Mouse (Mus musculus): ENCODE data around the gene Zbtb20. TPM values are rescaled to one million over a fixed set of nuclear protein-coding genes. Genes with fewer than 3 reads are reported as not detected.

Gene Zbtb20
- total RNA-seq, 1 experiment from 2014 or later, result 46.6 TPM

DNA sequence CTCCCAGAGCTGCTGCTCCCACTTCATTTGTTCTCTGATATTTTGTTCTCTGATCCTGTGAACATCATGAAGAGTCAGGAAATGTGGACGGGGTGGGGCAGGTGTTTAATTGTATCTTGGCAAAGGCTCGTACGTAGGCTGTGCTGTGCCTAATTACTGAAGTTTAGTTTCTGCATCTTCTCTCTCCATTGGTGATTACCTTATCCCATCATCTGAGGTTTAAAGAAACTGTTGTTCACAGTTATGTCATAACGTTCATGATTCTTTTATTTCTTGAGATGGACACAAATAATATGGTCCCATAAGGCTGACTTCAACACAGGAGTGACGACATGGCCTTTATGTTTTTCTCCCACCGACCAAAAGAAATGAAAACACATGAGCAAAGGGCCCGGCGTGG, 582.1 kb downstream of the Zbtb20 start:
- no peak for ATAC-seq (ENCODE audit: extremely low read depth, insufficient number of reproducible peaks, low FRiP score, poor library complexity, severe bottlenecking)

DNA sequence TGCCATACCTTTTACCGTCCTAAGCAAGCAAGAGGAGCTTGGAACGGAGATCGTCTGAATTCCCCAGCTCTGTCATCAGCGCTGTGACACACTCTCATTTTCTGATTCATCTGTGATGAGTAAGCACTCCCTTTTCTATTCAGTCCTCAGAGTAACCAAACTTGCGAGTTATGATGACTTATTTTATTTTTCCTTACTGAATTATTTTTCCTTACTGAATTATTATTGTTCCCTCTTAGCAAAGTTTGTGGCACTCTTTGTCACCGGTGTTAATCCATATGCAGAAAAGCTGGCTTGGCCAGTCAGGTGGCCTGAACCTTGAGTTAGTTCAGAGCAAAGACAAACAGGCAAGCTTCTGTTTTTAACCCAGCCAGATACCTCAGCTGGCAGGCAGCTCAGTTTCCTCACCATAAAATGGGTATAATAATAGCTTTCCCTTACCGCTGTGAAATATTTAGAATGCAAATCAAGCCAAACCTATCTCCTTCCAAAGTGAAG, 583.1 kb downstream of the Zbtb20 start:
- ATAC-seq (ENCODE audit: extremely low read depth, insufficient number of reproducible peaks, low FRiP score, poor library complexity, severe bottlenecking), result no peak

DNA sequence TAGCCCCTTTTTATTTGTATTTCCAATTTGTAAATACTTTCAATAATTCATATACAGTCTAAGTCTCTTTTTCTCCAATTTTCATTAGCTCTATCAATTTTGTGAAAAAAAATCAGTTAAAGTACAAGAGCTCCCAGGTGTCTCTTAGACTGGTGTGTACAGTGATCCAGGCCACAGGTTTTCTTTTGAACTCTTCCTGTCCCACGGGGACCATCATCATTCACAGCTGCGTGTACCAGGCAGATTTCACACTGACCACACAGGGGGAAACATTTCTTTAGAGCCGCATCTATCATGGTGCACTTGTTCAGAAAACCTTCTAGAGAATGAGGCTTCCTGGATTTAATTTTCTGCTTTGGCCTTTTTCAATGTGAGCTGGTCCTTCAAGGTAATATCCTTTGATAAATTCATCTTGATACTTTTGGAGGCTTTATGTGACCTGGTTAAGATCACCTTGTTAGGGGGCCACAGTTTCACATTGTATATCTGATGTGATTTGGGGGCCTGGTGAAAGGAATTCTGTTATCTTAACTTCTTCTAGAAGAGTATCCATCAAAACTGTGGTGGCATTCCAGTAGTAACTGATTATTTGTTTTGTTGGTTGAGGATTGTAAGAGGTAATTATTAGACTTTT, 586.2 kb downstream of the Zbtb20 start:
- no peak for ATAC-seq (ENCODE audit: extremely low read depth, insufficient number of reproducible peaks, low FRiP score, poor library complexity, severe bottlenecking)

DNA sequence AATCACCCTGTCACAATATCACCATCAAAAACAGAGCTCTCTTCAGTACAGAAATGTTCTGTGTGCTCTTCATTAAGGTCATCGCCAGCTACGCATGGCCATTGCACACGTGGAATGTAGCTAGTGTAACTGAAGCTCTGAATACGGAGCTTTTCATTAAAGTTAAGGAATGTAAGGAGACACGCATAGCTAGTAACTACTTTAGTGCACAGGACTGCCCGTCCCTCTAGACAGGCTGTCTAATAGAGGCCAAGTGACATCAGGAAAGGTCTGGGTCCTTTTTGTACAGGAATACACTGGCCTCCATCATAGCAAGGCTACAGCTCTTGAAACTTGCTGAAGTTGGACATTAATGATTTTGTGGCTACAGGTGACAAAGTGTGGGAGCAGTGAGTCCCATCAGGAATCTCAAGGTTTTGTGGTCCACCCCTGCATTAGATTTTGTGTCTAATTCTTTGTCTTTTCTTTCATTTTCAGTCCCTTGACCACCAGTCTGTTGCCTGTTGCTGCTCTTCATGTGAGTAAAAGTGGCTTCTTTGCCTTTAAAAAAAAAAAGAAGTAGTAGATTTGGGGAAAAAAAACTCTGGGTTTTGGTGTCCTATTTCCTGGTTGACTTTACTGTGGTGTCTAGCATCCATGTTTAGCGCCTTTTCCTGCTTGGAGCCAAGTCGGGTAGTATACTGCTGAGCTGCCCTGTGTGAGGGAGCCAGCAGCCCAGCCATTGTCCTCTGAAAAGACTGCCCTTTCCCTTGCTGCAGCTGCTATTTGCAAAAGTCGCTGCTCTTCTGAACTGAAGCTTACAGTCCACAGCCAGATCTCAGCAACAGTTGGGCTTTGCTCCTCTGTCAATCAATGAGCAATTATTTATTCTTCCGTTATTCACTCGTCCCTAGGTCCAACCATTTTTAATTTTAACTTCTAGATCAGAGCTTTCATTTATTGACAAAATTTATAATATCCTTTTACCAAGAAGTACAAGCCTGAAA, 587.1 kb downstream of the Zbtb20 start:
- no peak for ATAC-seq (ENCODE audit: extremely low read depth, insufficient number of reproducible peaks, low FRiP score, poor library complexity, severe bottlenecking)

DNA sequence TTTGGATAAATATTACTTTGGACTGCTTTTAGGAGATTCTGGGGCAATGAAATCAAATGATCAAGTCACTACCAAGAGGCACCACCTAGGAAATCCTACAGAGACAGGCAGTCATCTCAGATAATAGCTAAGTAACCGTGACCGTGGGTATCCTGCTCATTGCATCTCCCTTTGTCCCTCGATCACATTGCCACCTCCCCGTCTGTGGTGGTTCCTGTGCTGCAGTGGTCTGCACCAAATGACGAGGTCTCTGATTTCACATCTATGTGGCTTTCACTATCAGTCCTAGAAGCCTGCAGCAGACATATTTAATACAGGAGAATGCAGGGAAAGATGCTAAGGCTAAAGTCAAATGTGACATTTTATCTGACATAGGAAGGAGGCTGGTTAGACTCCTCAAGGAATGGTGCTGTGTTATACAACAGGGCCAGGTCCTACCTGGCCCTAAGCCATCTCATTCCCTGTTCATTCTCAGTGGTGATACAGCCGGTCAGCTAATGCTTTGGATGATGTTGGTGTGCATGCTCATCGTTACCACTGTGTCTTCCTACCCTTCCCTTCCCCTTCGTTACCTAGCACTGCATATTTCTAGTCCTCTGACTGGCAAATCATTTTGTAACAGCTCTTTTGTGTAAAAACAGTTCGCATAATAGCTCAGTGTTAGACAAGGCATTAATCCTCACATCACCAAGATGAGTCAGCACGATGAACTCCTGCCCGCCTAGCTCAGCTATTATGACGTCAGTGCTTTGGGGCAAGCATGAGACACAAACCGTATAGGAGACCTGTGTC, 588.2 kb downstream of the Zbtb20 start:
- ATAC-seq (ENCODE audit: extremely low read depth, insufficient number of reproducible peaks, low FRiP score, poor library complexity, severe bottlenecking), result no peak

DNA sequence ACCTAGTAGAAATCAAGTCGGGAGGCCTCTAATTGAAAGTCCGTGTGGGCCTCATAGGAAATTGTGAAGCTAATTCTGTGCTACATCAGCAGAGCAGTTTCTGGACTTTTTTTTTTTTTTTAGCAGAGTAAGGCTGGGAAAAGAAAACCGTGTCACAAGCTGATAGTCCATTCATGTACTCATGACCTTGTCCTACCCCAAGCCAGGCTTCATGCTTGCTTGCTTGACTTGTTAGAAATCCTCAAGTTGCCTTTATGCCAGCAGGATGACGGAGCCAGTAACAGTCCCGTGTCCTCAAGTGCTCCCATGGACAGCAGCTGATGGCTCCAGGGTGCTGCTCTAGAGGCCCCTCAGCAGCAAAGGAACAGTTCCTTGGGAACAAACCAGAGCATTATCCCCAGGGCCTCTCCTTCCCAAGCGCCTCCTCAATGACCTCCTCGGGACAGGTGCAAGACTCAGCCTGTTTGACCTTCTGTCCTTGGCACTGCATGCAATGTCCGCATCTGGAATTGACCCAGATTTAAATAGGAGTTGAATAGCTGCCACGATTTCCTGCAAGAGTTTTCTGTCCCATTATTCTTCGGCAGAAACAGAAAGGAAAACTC, 588.9 kb downstream of the Zbtb20 start:
- no peak for ATAC-seq (ENCODE audit: extremely low read depth, insufficient number of reproducible peaks, low FRiP score, poor library complexity, severe bottlenecking)

GRCm38 (mm10) chr16:43465368-43465839, 589.7 kb downstream of the Zbtb20 start:
- no peak for ATAC-seq (ENCODE audit: extremely low read depth, insufficient number of reproducible peaks, low FRiP score, poor library complexity, severe bottlenecking)

DNA sequence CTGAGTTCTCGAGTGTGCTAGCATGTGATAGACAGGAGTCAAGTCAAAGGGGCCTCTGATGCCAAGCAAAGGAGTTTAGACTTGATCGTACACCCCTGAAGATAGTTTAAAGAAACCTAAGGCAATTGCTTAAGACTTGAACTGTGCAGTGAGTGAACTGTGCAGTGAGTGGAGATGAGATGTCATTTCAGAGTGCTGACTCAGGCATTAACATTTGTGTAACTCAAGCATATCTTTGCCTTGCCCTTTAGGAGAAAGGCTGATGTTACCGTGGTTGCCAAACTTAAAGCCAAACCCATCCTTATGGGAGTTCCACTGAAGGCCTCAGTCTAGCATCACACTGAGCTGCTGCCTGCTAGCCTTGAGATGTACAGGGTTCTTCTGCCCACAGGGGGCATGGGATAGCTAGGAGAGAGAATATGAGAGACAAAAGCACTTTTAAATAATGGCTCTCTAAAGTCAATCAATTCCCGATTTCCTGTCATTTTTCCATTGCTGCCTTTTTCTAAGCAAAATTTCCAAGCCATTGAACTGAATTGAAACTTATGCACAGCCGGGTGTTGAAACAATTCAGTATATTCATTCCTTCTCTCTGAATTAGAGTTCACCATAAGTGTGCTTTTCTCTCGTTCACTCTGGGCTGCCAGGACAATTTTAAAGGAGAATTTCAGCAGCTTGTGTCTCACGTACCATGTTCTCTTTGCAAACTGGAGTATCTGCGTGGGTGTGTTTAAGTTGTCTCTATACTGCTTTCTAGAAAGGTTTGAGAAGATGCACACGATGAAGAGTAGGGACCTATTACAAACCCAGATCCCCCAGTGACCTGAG, 590.5 kb downstream of the Zbtb20 start:
- no peak for ATAC-seq (ENCODE audit: extremely low read depth, insufficient number of reproducible peaks, low FRiP score, poor library complexity, severe bottlenecking)

DNA sequence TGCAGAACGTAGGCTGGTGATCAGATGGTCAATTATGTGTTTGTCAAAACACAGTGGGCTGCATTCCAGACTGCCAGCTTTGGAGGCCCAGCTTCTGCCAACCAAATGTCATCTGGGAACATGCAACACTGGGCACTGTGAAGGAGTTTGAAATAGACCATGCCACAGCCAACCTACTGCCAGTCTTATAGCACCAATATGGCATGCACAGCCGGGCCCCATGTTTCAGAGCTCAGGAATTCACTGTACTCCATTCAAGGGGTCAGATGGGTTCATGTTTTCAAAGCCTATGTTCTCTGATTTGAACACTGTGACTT, 591.0 kb downstream of the Zbtb20 start:
- no peak for ATAC-seq (ENCODE audit: extremely low read depth, insufficient number of reproducible peaks, low FRiP score, poor library complexity, severe bottlenecking)

DNA sequence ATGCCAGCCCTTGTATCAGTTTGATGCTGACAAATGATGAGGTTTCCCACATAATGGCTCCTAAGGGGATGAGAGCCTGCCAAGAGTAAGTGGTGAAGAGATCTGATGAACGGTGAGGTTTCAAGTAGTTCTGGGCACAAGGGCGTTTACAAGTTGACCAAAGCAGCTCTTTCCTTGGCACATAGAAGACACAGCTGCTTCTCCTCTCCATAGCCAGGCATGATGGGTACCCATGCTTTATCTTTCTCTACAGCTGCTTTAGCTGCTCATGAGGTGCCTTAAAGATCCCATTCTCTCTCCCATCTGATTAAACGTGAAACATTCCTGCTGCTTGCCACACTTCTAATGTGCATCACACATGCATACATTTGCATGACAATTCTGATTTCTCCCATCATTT, 595.4 kb downstream of the Zbtb20 start:
- no peak for ATAC-seq (ENCODE audit: extremely low read depth, insufficient number of reproducible peaks, low FRiP score, poor library complexity, severe bottlenecking)

- ATAC-seq (ENCODE audit: extremely low read depth, insufficient number of reproducible peaks, low FRiP score, poor library complexity, severe bottlenecking), result no peak
These were observed 599.5 kb downstream of the Zbtb20 start for GRCm38 (mm10) chr16:43474941-43475728.

DNA sequence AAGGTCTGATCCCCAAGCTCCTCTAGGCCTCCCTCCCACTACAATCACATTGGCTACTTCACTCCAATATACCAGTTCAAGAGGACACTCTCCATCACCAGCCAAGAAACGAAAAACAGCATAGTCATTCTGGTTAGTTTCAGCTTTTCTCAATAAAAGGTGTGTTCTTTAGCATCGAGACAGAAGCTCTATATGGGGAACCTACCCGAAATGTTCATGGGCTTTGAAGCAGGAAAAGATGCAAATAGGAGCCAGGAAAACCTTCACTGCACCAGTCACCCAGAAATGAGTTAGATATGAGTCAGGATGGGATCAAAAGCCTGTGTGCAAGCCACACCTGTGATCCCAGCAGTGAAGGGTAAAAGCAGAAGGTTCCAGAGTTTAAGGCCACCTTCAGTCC, 601.2 kb downstream of the Zbtb20 start:
- no peak for ATAC-seq (ENCODE audit: extremely low read depth, insufficient number of reproducible peaks, low FRiP score, poor library complexity, severe bottlenecking)

DNA sequence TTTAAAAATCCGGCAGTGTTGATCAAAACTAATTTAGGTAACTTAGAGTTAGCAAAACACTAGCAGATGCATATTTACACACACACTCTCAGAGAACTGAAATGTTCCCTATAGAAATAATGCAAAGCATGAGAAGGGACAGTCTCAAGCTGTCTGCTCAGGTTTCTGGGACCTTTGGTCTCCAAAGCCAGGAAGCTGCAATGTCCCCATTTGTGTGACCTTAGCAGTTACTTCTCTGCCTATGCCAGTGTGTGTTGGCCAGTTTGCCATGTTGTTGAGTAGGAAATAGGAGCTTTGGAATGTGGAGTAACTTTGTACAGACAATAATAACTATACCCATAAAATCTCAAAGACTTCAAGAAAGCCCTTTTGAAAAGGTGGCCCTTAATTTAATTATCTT, 602.7 kb downstream of the Zbtb20 start:
- ATAC-seq (ENCODE audit: extremely low read depth, insufficient number of reproducible peaks, low FRiP score, poor library complexity, severe bottlenecking), result no peak

DNA sequence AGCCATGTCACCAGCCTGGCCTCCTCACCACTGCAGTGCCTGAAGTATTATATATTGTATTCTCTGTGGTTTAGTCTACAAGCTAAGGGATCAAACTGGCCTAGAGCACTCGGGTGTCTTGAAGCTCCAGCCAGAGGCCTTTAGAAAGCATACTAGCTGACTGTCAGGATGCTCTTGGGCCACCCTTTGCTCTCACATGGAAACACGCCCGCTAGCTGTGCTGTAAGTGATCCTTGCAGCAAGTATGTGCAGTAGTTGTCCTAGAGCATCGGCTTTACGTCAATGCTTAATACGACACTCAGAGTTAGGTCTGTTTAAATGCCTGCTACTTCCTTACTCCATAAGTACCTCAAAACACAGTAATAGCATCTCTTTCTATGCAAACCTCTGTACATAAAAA, 604.9 kb downstream of the Zbtb20 start:
- no peak for ATAC-seq (ENCODE audit: extremely low read depth, insufficient number of reproducible peaks, low FRiP score, poor library complexity, severe bottlenecking)

DNA sequence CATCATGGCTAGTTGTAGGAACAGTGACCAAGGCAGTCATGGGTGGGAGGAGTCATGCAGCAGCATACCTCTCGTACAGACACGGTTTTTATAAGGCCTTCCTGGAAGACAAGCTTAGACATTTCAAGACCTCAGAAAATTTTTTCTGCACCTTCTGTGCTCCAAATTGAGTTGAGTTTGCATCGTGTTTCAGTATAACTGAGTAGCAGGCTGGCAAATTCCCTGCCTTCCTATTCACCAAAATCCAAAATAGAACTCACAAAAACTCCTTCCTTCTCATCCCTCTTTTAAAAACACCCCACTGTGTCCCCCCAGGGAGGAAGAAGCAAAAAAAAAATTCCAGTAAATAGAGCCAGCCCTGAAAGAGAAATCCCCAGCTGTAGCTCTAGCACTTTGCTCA, 606.4 kb downstream of the Zbtb20 start:
- no peak for ATAC-seq (ENCODE audit: extremely low read depth, insufficient number of reproducible peaks, low FRiP score, poor library complexity, severe bottlenecking)

DNA sequence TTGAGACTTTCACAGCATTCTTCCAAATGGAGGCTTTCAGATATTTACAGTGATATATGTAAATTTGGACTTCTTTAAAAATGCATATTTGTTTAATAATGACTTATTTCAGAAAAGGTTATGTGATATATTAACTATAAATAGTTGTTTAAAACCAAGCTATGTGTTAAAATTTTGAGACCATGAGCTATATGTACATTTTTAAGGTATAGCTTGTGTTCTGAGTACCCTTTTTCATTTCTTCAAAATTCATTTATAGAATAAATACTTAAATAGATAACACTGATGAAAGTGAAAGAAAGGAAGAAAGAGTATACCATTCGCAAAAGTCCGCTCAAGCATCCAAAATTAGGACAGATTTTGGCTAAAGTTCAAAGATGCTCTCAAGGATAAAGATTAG, 607.1 kb downstream of the Zbtb20 start:
- no peak for ATAC-seq (ENCODE audit: extremely low read depth, insufficient number of reproducible peaks, low FRiP score, poor library complexity, severe bottlenecking)

- no peak for ATAC-seq (ENCODE audit: extremely low read depth, insufficient number of reproducible peaks, low FRiP score, poor library complexity, severe bottlenecking)
These were observed 608.7 kb downstream of the Zbtb20 start for GRCm38 (mm10) chr16:43484400-43484799.

DNA sequence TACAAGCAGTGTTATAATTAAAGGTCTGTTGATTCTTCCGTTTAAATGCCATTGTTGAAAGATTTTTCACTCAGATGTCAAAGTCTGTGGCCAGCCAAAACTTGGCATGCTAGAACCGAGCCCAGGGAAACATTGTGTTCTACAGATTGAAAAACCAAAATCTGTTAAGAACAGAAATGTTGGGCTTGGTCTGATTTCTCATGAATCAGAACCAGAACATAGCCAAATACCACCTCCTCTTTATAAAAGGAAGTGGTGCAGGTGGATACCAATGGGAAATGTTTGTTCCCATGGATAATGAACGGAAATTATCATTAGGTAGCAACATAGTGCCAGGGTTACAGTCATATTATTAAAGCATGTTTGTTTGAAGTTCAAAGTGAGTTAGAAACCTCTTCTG, 613.7 kb downstream of the Zbtb20 start:
- ATAC-seq (ENCODE audit: extremely low read depth, insufficient number of reproducible peaks, low FRiP score, poor library complexity, severe bottlenecking), result no peak

Data from neutrophil, adult 5-6 weeks (primary cell).